Mouse (Mus musculus) CH12.LX (cell line): ENCODE results near the gene Ptpn21.

Source experiments
- CTCF ChIP-seq, 2 experiments: IDR thresholded peaks in 1 of 2; conservative IDR thresholded peaks in 1 of 2; 2 replicates each; pipeline ENCODE4 v1.5.1; 2011 to 2012; ENCODE audit warnings: low read depth in 2 of 2, low read length in 2 of 2, improper control_type of control experiment in 1 of 2, inconsistent platforms in 1 of 2, mild to moderate bottlenecking in 1 of 2, moderate library complexity in 1 of 2
- EP300 ChIP-seq: IDR thresholded peaks from 2 replicates; pipeline ENCODE4 v1.6.1; 2011; ENCODE audit warnings: low read length, improper control_type of control experiment
- MXI1 ChIP-seq: IDR thresholded peaks from 2 replicates; pipeline ENCODE4 v1.6.1; 2011; ENCODE audit warnings: mild to moderate bottlenecking, low read depth, low read length, improper control_type of control experiment
- POLR2A ChIP-seq: IDR thresholded peaks from 2 replicates; pipeline ENCODE4 v1.6.1; 2011; ENCODE audit warnings: low read depth, mild to moderate bottlenecking, improper control_type of control experiment, low read length
- POLR2AphosphoS2 ChIP-seq: IDR thresholded peaks from 2 replicates; pipeline ENCODE4 v1.6.1; 2011; ENCODE audit warnings: low read depth, low read length, improper control_type of control experiment

DNA sequence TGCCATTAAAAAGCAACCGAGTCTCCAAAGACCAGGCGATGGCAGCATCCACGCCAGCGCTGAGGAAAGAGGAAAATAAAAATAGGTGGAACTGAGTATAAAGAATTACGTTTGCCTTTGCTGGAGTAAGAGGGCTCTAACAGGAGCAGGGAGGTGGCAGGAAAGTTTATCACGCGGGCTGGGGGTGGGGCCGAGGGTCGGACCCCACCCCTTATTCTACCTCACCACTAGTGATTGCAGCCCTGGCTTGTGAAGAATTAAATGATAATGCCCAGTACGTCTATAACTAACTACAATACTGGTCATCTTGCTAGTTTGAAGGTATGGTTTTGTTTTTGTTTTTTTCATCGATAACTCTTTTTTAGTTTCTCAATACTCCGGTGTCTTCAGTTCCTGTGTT lies 3.4 kb downstream of the Ptpn21 start:
- TF ChIP-seq EP300 (no peak), CTCF (conservative IDR thresholded peaks at IDR 0.05 in 1 of 2, IDR thresholded peaks at IDR 0.05 in 1 of 2; ENCODE audit: low read depth in 2 of 2, low read length in 2 of 2) (no peak), POLR2A (no peak), POLR2AphosphoS2 (no peak), MXI1 (no peak)
